Mouse (Mus musculus): ENCODE measurements around the gene Ptbp1.

The Ptbp1 gene

DNA sequence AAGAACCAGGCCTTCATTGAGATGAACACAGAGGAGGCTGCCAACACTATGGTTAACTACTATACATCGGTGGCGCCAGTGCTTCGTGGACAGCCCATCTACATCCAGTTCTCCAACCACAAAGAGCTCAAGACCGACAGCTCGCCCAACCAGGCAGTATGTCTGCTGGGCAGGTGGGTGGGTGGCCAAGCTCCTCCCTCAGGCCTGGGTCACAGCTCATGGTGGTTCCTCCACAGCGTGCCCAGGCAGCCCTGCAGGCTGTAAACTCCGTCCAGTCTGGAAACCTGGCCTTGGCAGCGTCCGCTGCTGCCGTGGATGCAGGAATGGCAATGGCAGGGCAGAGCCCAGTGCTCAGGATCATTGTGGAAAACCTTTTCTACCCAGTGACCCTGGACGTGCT, 4.9 kb downstream of the Ptbp1 start:
- DNase-seq (ENCODE audit: low spot score in 2 of 2), result no peak

- no peak for DNase-seq (ENCODE audit: low spot score in 2 of 2)
Measured at GRCm38 (mm10) chr10:79860079-79860911, 6.1 kb downstream of the Ptbp1 start.

- DNase-seq (ENCODE audit: low spot score in 2 of 2), result no peak
Measured at GRCm38 (mm10) chr10:79861230-79862048, 7.2 kb downstream of the Ptbp1 start.

GRCm38 (mm10) chr10:79862049-79862788, 8.0 kb downstream of the Ptbp1 start:
- no peak for DNase-seq (ENCODE audit: low spot score in 2 of 2)

DNA sequence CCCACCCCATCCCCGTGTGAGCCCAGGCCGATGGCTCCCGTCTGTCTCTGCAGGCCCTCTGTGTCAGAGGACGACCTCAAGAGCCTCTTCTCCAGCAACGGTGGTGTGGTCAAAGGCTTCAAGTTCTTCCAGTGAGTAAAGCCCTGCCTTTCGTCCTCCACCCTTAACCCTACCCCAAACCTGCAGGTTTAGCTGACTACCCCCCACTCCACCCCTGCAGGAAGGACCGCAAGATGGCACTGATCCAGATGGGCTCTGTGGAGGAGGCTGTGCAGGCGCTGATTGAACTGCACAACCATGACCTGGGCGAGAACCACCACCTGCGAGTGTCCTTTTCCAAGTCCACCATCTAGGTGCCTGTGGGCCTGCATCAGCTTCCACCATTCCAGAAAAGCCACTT, 8.7 kb downstream of the Ptbp1 start:
- no peak for DNase-seq (ENCODE audit: low spot score in 2 of 2)

GRCm38 (mm10) chr10:79864351-79865188, 10.3 kb downstream of the Ptbp1 start:
- DNase-seq (ENCODE audit: low spot score in 2 of 2), result no peak

DNA sequence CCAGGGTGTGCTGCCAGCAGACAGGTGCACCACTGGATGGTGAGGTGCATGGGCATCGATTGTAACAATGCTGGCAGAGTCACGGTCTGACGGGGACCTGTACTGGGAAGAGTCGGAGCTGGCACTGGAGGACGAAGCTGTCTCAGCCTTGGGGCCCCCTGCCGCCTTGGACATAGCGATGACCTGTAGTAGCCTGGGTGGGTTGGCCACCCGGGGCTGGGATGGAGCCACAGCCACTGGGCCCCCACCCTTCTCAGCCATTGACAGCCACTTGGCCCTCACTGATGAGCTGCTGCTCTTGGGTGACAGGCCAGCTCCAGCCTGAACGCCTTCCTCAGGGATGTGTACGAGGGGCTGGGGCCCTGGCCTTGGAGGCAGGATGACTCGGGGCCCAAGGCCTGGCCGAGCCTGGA, 11.0 kb downstream of the Ptbp1 start:
- no peak for DNase-seq (ENCODE audit: low spot score in 2 of 2)

- no peak for DNase-seq (ENCODE audit: low spot score in 2 of 2)
Measured at GRCm38 (mm10) chr10:79865801-79866295, 11.6 kb downstream of the Ptbp1 start.

DNA sequence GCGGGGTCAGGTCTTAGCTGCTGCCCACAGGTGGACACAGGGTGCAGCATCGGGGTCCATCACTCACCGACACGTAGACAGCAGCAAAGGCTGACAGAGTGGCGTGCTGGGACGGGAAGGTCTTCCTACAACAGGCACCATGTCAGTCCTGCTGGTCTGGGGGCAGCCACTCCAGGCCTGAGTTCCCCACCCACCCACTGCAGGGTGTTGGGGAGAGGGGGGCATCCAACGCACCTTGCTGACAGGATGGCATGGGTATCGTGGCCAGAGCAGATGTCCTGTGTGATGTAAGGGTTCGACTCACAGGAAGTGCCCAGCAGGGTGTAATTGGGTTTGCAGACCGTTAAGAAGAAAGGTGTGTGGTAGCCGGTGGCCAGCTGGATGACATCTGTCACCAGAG, 12.4 kb downstream of the Ptbp1 start:
- DNase-seq (ENCODE audit: low spot score in 2 of 2), result no peak

GRCm38 (mm10) chr10:79871845-79872244, 17.6 kb downstream of the Ptbp1 start:
- no peak for DNase-seq (ENCODE audit: low spot score in 2 of 2)

- no peak for DNase-seq (ENCODE audit: low spot score in 2 of 2)
Measured at GRCm38 (mm10) chr10:79872862-79873261, 18.6 kb downstream of the Ptbp1 start.

GRCm38 (mm10) chr10:79873313-79873712, 19.1 kb downstream of the Ptbp1 start:
- DNase-seq (ENCODE audit: low spot score in 2 of 2), result no peak

DNA sequence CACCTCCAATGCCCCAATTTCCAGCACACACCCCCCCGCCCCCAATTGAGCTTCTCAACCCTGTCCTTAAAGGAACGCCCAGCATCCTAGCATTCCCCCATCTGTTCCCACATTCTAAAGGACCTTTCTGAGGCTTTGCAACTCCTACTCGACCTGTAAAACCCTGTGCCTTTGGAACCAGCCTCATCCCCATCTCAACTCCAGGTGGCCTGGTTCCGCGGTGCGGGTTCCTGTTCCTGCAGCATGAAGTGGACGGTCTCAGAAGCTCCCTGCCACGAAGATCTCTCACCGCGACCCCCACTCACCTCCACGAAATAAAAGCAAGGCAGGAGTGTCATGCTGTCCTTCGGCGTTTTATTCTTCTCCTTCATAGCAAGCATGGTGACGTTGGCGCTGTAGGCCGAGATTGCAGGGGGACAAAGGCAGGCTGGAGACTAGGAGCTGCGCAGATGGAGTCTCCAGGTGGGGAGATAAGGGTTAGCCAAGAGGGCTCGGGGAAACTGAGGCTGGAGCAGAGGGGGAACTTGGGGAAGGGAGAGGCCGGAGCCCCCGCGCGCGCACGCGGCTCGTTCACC, 19.6 kb downstream of the Ptbp1 start:
- DNase-seq (ENCODE audit: low spot score in 2 of 2), result no peak

GRCm38 (mm10) chr10:79874290-79874862, 20.1 kb downstream of the Ptbp1 start, which contains the start of the genes Prtn3 and Plppr3:
Prtn3 (plus strand) TSS chr10:79874476.
Plppr3 (minus strand) TSS chr10:79874634.
- no peak for DNase-seq (ENCODE audit: low spot score in 2 of 2)

DNA sequence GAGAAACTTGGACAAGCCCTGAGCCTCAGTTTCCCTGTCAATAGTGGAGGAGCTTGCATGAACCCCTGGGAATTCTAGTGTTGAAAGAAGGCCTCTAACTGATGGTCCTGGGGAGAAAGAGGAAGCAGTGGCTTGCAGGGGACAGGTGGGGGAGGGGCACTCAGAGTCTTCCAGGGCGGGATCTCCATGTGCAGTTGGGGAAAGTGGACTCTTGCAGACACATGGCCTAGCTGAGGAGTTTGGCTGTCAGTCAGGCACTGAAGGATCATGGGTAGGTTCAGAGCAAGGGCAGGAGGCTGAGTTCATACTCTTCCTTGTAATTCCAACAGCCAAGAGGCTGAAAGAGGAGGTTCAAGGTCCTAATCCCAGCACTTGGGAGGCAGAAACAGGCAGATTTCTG, 22.9 kb downstream of the Ptbp1 start:
- DNase-seq (ENCODE audit: low spot score in 2 of 2), result no peak

DNA sequence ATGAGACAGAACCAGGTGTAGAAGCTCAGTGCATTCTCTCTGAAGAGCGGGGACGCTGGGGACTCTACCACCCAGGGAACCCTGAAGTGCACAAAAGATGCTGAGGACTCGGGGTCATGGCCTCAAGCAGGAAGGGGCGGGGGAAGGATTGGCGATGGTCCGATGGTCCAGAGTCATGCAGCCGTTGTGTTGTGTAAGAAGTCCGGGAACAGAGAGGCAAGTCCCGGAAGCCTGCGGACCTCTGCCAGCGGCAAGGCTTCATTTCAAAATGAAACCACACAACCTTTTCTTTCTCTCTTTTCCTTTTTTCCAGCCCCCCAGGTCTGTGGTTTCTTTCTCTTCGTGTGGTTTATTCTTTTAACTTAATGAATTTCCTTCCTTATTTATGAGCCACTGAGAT, 23.5 kb downstream of the Ptbp1 start:
- DNase-seq (ENCODE audit: low spot score in 2 of 2), result no peak

DNA sequence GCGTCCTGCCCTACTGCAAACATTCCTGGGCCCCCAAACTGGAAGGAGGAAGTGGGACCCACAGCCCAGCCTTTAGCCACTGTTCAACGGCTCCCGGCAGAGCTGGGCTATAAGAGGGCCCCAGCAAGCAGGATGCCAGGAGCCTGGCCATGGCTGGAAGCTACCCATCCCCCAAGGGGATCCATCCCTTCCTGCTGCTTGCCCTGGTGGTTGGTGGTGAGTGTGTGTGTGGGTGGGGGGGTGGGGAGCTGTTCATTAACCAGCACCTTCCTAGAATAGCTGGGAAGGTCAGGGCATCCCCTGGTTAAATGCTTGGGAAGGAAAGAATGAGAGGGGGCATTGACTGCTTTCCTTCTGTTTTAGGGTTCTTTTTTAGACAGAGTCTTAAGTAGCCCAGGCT, 25.3 kb downstream of the Ptbp1 start:
- no peak for DNase-seq (ENCODE audit: low spot score in 2 of 2)

DNA sequence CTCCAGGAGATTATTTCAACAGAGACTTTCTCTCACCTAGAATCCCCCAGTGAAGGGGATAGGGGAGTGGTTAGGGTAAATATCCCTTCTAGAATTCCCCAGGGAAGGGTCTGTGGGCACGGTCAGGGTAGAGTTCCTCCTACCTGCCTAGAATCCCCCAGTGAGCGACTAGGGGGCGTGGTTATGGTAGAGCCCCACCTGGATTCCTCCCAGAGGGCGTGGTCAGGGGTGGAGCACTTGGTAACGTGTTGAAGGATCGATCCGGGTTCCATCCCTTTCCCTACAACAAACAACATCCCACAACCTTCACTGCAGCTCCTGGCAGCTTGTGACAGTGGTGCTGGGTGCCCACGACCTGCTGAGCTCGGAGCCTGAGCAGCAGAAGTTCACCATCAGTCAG, 26.5 kb downstream of the Ptbp1 start:
- DNase-seq (ENCODE audit: low spot score in 2 of 2), result no peak

DNA sequence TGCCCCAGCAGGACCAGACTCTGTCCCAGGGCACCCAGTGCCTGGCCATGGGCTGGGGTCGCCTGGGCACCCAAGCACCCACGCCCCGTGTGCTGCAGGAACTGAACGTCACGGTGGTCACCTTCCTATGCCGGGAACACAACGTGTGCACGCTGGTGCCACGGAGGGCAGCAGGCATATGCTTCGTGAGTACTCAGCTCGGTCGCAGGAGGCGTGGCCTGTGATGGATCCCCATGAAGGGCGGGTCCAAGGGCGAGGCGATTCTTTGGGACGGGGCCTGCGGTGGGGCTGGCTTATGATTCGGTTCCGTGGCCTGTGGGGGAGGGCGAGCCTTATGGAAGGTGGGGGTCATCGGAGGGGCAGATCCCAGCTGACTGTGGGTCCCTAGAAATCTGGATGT, 27.8 kb downstream of the Ptbp1 start:
- DNase-seq (ENCODE audit: low spot score in 2 of 2), result no peak

Data from thymus, postnatal 10 days (tissue).